Mouse (Mus musculus): Measurements from ENCODE around the gene Sp6. TPM values are rescaled to one million over a fixed set of nuclear protein-coding genes. Genes with fewer than 3 reads are reported as not detected.
A peak's percentile ranks its signal among the peaks of the same experiment; 100 is the strongest.

The Sp6 gene
- polyA plus RNA-seq, 1 experiment from 2014 or later: 0.42 TPM

GRCm38 (mm10) chr11:96970341-96970740, 42.9 kb upstream of the Sp6 start:
- WGBS: 43% methylated on average over 3 of the region's 3 CpGs
- no peaks in the 10 kb centered on the region; the same call in 1 of the 2 replicates for H3K36me3 ChIP-seq (ENCODE audit: control insufficient read depth, insufficient read depth, low read length)

GRCm38 (mm10) chr11:96972906-96973305, 40.3 kb upstream of the Sp6 start:
- Histone ChIP-seq H3K4me1 (ENCODE audit: control insufficient read depth, insufficient read depth, low read length) (peaks cover 38% of the 10 kb centered on the region), H3K4me2 (replicated peaks; ENCODE audit: low read depth, low read length) (no peak overlapping the region), H3K9ac (replicated peaks; ENCODE audit: low read depth, low read length) (no peak overlapping the region), H3K27me3 (ENCODE audit: control insufficient read depth, insufficient read depth, low read length) (no peaks in the 10 kb centered on the region), H3K9me3 (ENCODE audit: control insufficient read depth, low read depth, low read length) (no peaks in the 10 kb centered on the region), H3K4me3 (ENCODE audit: low read depth, low read length) (no peak overlapping the region), H3K27ac (ENCODE audit: low read length) (no peak overlapping the region), H3K36me3 (ENCODE audit: control insufficient read depth, insufficient read depth, low read length) (no peaks in the 10 kb centered on the region)
- no peak for ATAC-seq (ENCODE audit: insufficient number of reproducible peaks, insufficient read depth, low FRiP score, low read depth)
- 84% methylated on average over 5 of the region's 5 CpGs for WGBS

More at GRCm38 (mm10) chr11:96970341-96970740, 42.9 kb upstream of the Sp6 start:
- ATAC-seq (ENCODE audit: insufficient number of reproducible peaks, insufficient read depth, low FRiP score, low read depth): no peak
- Histone ChIP-seq H3K4me2 (replicated peaks; ENCODE audit: low read depth, low read length) (no peak overlapping the region), H3K4me1 (ENCODE audit: control insufficient read depth, insufficient read depth, low read length) (peaks cover 27% of the 10 kb centered on the region), H3K27me3 (ENCODE audit: control insufficient read depth, insufficient read depth, low read length) (no peaks in the 10 kb centered on the region), H3K9me3 (ENCODE audit: control insufficient read depth, low read depth, low read length) (no peaks in the 10 kb centered on the region), H3K4me3 (ENCODE audit: low read depth, low read length) (no peak overlapping the region), H3K27ac (ENCODE audit: low read length) (peak overlapping the region; percentile 78; the same call in 1 of the 2 replicates), H3K9ac (replicated peaks; ENCODE audit: low read depth, low read length) (no peak overlapping the region)

GRCm38 (mm10) chr11:96973426-96973964, 39.7 kb upstream of the Sp6 start:
- no peak overlapping the region for H3K9ac ChIP-seq (replicated peaks; ENCODE audit: low read depth, low read length)
- H3K4me2 ChIP-seq (replicated peaks; ENCODE audit: low read depth, low read length): no peak overlapping the region
- no peaks in the 10 kb centered on the region for H3K27me3 ChIP-seq (ENCODE audit: control insufficient read depth, insufficient read depth, low read length)
- H3K27ac ChIP-seq (ENCODE audit: low read length): no peak overlapping the region
- H3K4me3 ChIP-seq (ENCODE audit: low read depth, low read length): no peak overlapping the region
- H3K9me3 ChIP-seq (ENCODE audit: control insufficient read depth, low read depth, low read length): no peaks in the 10 kb centered on the region
- peaks cover 36% of the 10 kb centered on the region for H3K4me1 ChIP-seq (ENCODE audit: control insufficient read depth, insufficient read depth, low read length)
- 89% methylated on average over 5 of the region's 5 CpGs for whole genome bisulfite sequencing
- no peaks in the 10 kb centered on the region for H3K36me3 ChIP-seq (ENCODE audit: control insufficient read depth, insufficient read depth, low read length)
- ATAC-seq (ENCODE audit: insufficient number of reproducible peaks, insufficient read depth, low FRiP score, low read depth): no peak

GRCm38 (mm10) chr11:96974813-96975212, 38.4 kb upstream of the Sp6 start:
- Histone ChIP-seq H3K4me3 (ENCODE audit: low read depth, low read length) (no peak overlapping the region), H3K27ac (ENCODE audit: low read length) (no peak overlapping the region), H3K4me1 (ENCODE audit: control insufficient read depth, insufficient read depth, low read length) (peaks cover 28% of the 10 kb centered on the region), H3K36me3 (ENCODE audit: control insufficient read depth, insufficient read depth, low read length) (no peaks in the 10 kb centered on the region), H3K9me3 (ENCODE audit: control insufficient read depth, low read depth, low read length) (no peaks in the 10 kb centered on the region), H3K27me3 (ENCODE audit: control insufficient read depth, insufficient read depth, low read length) (no peaks in the 10 kb centered on the region), H3K4me2 (replicated peaks; ENCODE audit: low read depth, low read length) (no peak overlapping the region), H3K9ac (replicated peaks; ENCODE audit: low read depth, low read length) (no peak overlapping the region)
- ATAC-seq (ENCODE audit: insufficient number of reproducible peaks, insufficient read depth, low FRiP score, low read depth): no peak
- 81% methylated on average over 5 of the region's 5 CpGs for WGBS

GRCm38 (mm10) chr11:96975511-96976378, 37.4 kb upstream of the Sp6 start:
- Histone ChIP-seq H3K4me2 (replicated peaks; ENCODE audit: low read depth, low read length) (peak overlapping the region; percentile 76), H3K36me3 (ENCODE audit: control insufficient read depth, insufficient read depth, low read length) (no peaks in the 10 kb centered on the region), H3K9me3 (ENCODE audit: control insufficient read depth, low read depth, low read length) (no peaks in the 10 kb centered on the region), H3K27ac (ENCODE audit: low read length) (peak overlapping the region; percentile 96; the same call in 1 of the 2 replicates), H3K9ac (replicated peaks; ENCODE audit: low read depth, low read length) (no peak overlapping the region), H3K27me3 (ENCODE audit: control insufficient read depth, insufficient read depth, low read length) (no peaks in the 10 kb centered on the region), H3K4me3 (ENCODE audit: low read depth, low read length) (peak overlapping the region; percentile 88; the same call in 1 of the 2 replicates), H3K4me1 (ENCODE audit: control insufficient read depth, insufficient read depth, low read length) (peaks cover 18% of the 10 kb centered on the region)
- no peak for ATAC-seq (ENCODE audit: insufficient number of reproducible peaks, insufficient read depth, low FRiP score, low read depth)
- WGBS: 75% methylated on average over 10 of the region's 10 CpGs

- H3K36me3 ChIP-seq (ENCODE audit: control insufficient read depth, insufficient read depth, low read length): no peaks in the 10 kb centered on the region
- WGBS: 43% methylated on average over 3 of the region's 3 CpGs
Observed at GRCm38 (mm10) chr11:96976379-96976687, 36.9 kb upstream of the Sp6 start.

GRCm38 (mm10) chr11:96976911-96977591, 36.1 kb upstream of the Sp6 start:
- Histone ChIP-seq H3K36me3 (ENCODE audit: control insufficient read depth, insufficient read depth, low read length) (no peaks in the 10 kb centered on the region), H3K9ac (replicated peaks; ENCODE audit: low read depth, low read length) (peak overlapping the region; percentile 92), H3K4me3 (ENCODE audit: low read depth, low read length) (peak overlapping the region; percentile 88), H3K27ac (ENCODE audit: low read length) (peak overlapping the region; percentile 96), H3K27me3 (ENCODE audit: control insufficient read depth, insufficient read depth, low read length) (no peaks in the 10 kb centered on the region), H3K9me3 (ENCODE audit: control insufficient read depth, low read depth, low read length) (no peaks in the 10 kb centered on the region), H3K4me2 (replicated peaks; ENCODE audit: low read depth, low read length) (peak overlapping the region; percentile 76), H3K4me1 (ENCODE audit: control insufficient read depth, insufficient read depth, low read length) (peaks cover 18% of the 10 kb centered on the region)
- peak; percentile 70 for ATAC-seq (ENCODE audit: insufficient number of reproducible peaks, insufficient read depth, low FRiP score, low read depth)
- WGBS: under 1% methylated on average over 49 of the region's 50 CpGs

More at GRCm38 (mm10) chr11:96976379-96976687, 36.9 kb upstream of the Sp6 start:
- peak overlapping the region; percentile 76 for H3K4me2 ChIP-seq (replicated peaks; ENCODE audit: low read depth, low read length)
- H3K4me3 ChIP-seq (ENCODE audit: low read depth, low read length): peak overlapping the region; percentile 88
- ATAC-seq (ENCODE audit: insufficient number of reproducible peaks, insufficient read depth, low FRiP score, low read depth): no peak
- peak overlapping the region; percentile 92 for H3K9ac ChIP-seq (replicated peaks; ENCODE audit: low read depth, low read length)
- H3K27me3 ChIP-seq (ENCODE audit: control insufficient read depth, insufficient read depth, low read length): no peaks in the 10 kb centered on the region
- no peaks in the 10 kb centered on the region for H3K9me3 ChIP-seq (ENCODE audit: control insufficient read depth, low read depth, low read length)
- H3K4me1 ChIP-seq (ENCODE audit: control insufficient read depth, insufficient read depth, low read length): peaks cover 18% of the 10 kb centered on the region
- peak overlapping the region; percentile 96 for H3K27ac ChIP-seq (ENCODE audit: low read length)

- no peaks in the 10 kb centered on the region for H3K36me3 ChIP-seq (ENCODE audit: control insufficient read depth, insufficient read depth, low read length)
- peak overlapping the region; percentile 96 for H3K27ac ChIP-seq (ENCODE audit: low read length)
- H3K27me3 ChIP-seq (ENCODE audit: control insufficient read depth, insufficient read depth, low read length): no peaks in the 10 kb centered on the region
- H3K4me1 ChIP-seq (ENCODE audit: control insufficient read depth, insufficient read depth, low read length): peaks cover 18% of the 10 kb centered on the region
- no peaks in the 10 kb centered on the region for H3K9me3 ChIP-seq (ENCODE audit: control insufficient read depth, low read depth, low read length)
- peak overlapping the region; percentile 92 for H3K9ac ChIP-seq (replicated peaks; ENCODE audit: low read depth, low read length)
- peak overlapping the region; percentile 88 for H3K4me3 ChIP-seq (ENCODE audit: low read depth, low read length)
- under 1% methylated on average over 45 of the region's 45 CpGs for whole genome bisulfite sequencing
- peak overlapping the region; percentile 93 for H3K4me2 ChIP-seq (replicated peaks; ENCODE audit: low read depth, low read length)
- ATAC-seq (ENCODE audit: insufficient number of reproducible peaks, insufficient read depth, low FRiP score, low read depth): peak; percentile 96
Observed at GRCm38 (mm10) chr11:96977606-96978400, 35.4 kb upstream of the Sp6 start.

All from stomach, embryonic 14.5 days (tissue).